8 mouse cellular contexts compared by ENCODE assay signal in genomic region chr3:41348795-41349194, GRCm38 (mm10).
DNase-seq lines count a peak whose midpoint lies in the region; ATAC-seq and TF ChIP-seq lines count a peak whose summit lies in the region.
"Had no signal": no experiment of that assay in that cellular context is flagged by ENCODE, and none has a peak within 500 bp of the region (broad histone marks: within the 10 kb centered on the region; RNA-seq: fewer than 3 reads in every experiment).

No protein-coding gene starts in this region.

- no peaks in the 10 kb centered on the region for H3K36me3 ChIP-seq in liver, adult 2 months (ENCODE audit: control insufficient read depth, insufficient read depth, low read length)
- H3K36me3 ChIP-seq in liver, embryonic 12.5 days: no peaks in the 10 kb centered on the region
- no peaks in the 10 kb centered on the region for H3K36me3 ChIP-seq in testis, adult 2 months (ENCODE audit: control insufficient read depth, insufficient read depth, low read length)

- DNase-seq in liver, adult 2 months (ENCODE audit: extremely low read depth, low read depth, low spot score): peak; percentile 30
- peak; percentile 44 for DNase-seq in NIH3T3 (ENCODE audit: low read depth)
- DNase-seq in brain, embryonic 14.5 days (ENCODE audit: low read depth): peak; percentile 32
- DNase-seq in heart, postnatal 4 days: peak; percentile 69
- DNase-seq in lung, postnatal 10 days: peak; percentile 65

- peaks cover 4% of the 10 kb centered on the region; the same call in 1 of the 2 replicates for H3K4me1 ChIP-seq in liver, adult 2 months (ENCODE audit: control insufficient read depth, insufficient read depth, low read length)
- H3K4me1 ChIP-seq in liver, embryonic 12.5 days: no peaks in the 10 kb centered on the region
- H3K4me1 ChIP-seq in testis, adult 2 months (ENCODE audit: control insufficient read depth, insufficient read depth, low read length): no peaks in the 10 kb centered on the region; the same call in 1 of the 2 replicates
- H3K4me1 ChIP-seq: megakaryocyte, embryonic 14.5 days had no signal

- WGBS in liver, adult 2 months: 61% methylated on average over 1 of the region's 1 CpGs
- WGBS in liver, embryonic 12.5 days (ENCODE audit: insufficient replicate concordance): 50% methylated on average over 1 of the region's 1 CpGs

- no peak overlapping the region for H3K27ac ChIP-seq in liver, adult 2 months (replicated peaks; ENCODE audit: insufficient read depth, low read depth, low read length)
- H3K27ac ChIP-seq in liver, embryonic 12.5 days: no peak overlapping the region
- H3K27ac ChIP-seq in testis, adult 2 months (ENCODE audit: control insufficient read depth, insufficient read depth, low read depth, low read length): peak overlapping the region; percentile 26

- TF ChIP-seq CTCF in liver, adult 2 months (IDR thresholded peaks at IDR 0.05; ENCODE audit: low read depth, low read length): peak; percentile 58
- TF ChIP-seq CTCF in brain, embryonic 14.5 days (IDR thresholded peaks at IDR 0.05; ENCODE audit: borderline replicate concordance, extremely low read depth, insufficient read depth, insufficient read length): peak; percentile 47; the same call in 1 of the 2 replicates
- peak; percentile 31; the same call in 1 of the 2 replicates for TF ChIP-seq CTCF in testis, adult 2 months (IDR thresholded peaks at IDR 0.05; ENCODE audit: control insufficient read depth, insufficient read depth, insufficient replicate concordance, low read depth, low read length)

- H3K4me3 ChIP-seq in liver, adult 2 months (ENCODE audit: insufficient read depth, low read depth, low read length): no peak overlapping the region
- no peak overlapping the region for H3K4me3 ChIP-seq in liver, embryonic 12.5 days
- no peak overlapping the region for H3K4me3 ChIP-seq in testis, adult 2 months (ENCODE audit: control insufficient read depth, low read depth, low read length)
- H3K4me3 ChIP-seq: megakaryocyte, embryonic 14.5 days had no signal

- ATAC-seq in liver, embryonic 12.5 days: no peak

- H3K9ac ChIP-seq in liver, adult 2 months (ENCODE audit: low read depth, low read length): no peak overlapping the region
- H3K9ac ChIP-seq in liver, embryonic 12.5 days: no peak overlapping the region

- no peaks in the 10 kb centered on the region for H3K9me3 ChIP-seq in liver, embryonic 12.5 days (replicated peaks)

- H3K79me2 ChIP-seq in liver, adult 2 months (ENCODE audit: control insufficient read depth, insufficient read depth, low read length): no peaks in the 10 kb centered on the region

- no peak overlapping the region for H3K4me2 ChIP-seq in liver, embryonic 12.5 days

- no peaks in the 10 kb centered on the region for H3K27me3 ChIP-seq in liver, adult 2 months (ENCODE audit: control insufficient read depth, insufficient read depth, low read length)
- H3K27me3 ChIP-seq in liver, embryonic 12.5 days (replicated peaks): no peaks in the 10 kb centered on the region
- H3K27me3 ChIP-seq in testis, adult 2 months (ENCODE audit: control insufficient read depth, insufficient read depth, low read length): no peaks in the 10 kb centered on the region
- H3K27me3 ChIP-seq: megakaryocyte, embryonic 14.5 days had no signal

- no peak for TF ChIP-seq POLR2A in liver, adult 2 months (IDR thresholded peaks at IDR 0.05; ENCODE audit: extremely low read depth, insufficient read depth, low read length)
- no peak for TF ChIP-seq POLR2A in brain, embryonic 14.5 days (IDR thresholded peaks at IDR 0.05; ENCODE audit: borderline replicate concordance, extremely low read depth, insufficient read depth, insufficient read length, poor library complexity, severe bottlenecking)
- TF ChIP-seq POLR2A in testis, adult 2 months (IDR thresholded peaks at IDR 0.05; ENCODE audit: control insufficient read depth, low read depth, low read length): no peak
